Mouse (Mus musculus) olfactory bulb, adult 2 months (tissue): Measurements from ENCODE around the gene Ccdc8. TPM values are rescaled to one million over a fixed set of nuclear protein-coding genes. Genes with fewer than 3 reads are reported as not detected.

Source experiments
- H3K27ac ChIP-seq: fragments of 200-500 bp; 2 replicates; pipeline ENCODE4 v1.5.1; 2012; ENCODE audit warnings: low read depth, low read length; ENCODE audit not compliant: insufficient read depth
- H3K4me1 ChIP-seq: fragments of 200-500 bp; 2 replicates; pipeline ENCODE4 v1.6.1; 2012; ENCODE audit warnings: low read length; ENCODE audit not compliant: control insufficient read depth, insufficient read depth
- H3K4me3 ChIP-seq: fragments of 200-500 bp; 2 replicates; pipeline ENCODE4 v1.5.1; 2012; ENCODE audit warnings: mild to moderate bottlenecking, low read depth, low read length, moderate library complexity; ENCODE audit not compliant: insufficient read depth
- CTCF ChIP-seq: fragments of 200-500 bp; IDR thresholded peaks from 2 replicates; pipeline ENCODE4 v1.5.1; 2012; ENCODE audit warnings: low read depth, mild to moderate bottlenecking, low read length, moderate library complexity; ENCODE audit not compliant: insufficient read depth
- POLR2A ChIP-seq: fragments of 200-500 bp; IDR thresholded peaks from 2 replicates; pipeline ENCODE4 v1.6.1; 2012; ENCODE audit warnings: mild to moderate bottlenecking, low read depth, low read length, moderate library complexity; ENCODE audit not compliant: insufficient read depth
- WGBS: fragments of 180-500 bp; shearing (Covaris S2); methylation state at CpG from one replicate; pipeline ENCODE4 v1.1.7; 2018; 5-methylcytosine and 5-hydroxymethylcytosine counted together
- polyA plus RNA-seq: library from polyadenylated mRNA; stranded (reverse); fragments of >200 nt; gene quantifications from 2 replicates; pipeline ENCODE4 v1.2.4, GENCODE M21; 2012; ENCODE audit warnings: low replicate concordance; ENCODE audit not compliant: missing spikeins, insufficient read depth, insufficient read length

The Ccdc8 gene
- polyA plus RNA-seq, 1 experiment = not detected

GRCm38 (mm10) chr7:17003230-17003960 lies 10.9 kb downstream of the Ccdc8 start:
- H3K27ac ChIP-seq = 0 out of 2 replicates have a peak overlapping the region, but pooled peaks have one; percentile 29
- WGBS = 73% methylated on average over 7 of the region's 7 CpGs

GRCm38 (mm10) chr7:17004716-17005115 lies 12.2 kb downstream of the Ccdc8 start:
- H3K27ac ChIP-seq = no peak overlapping the region
- no peak overlapping the region for H3K4me3 ChIP-seq
- 0 out of 2 replicates have a peak, but pooled peaks cover 3% of the 10 kb centered on the region for H3K4me1 ChIP-seq
- TF ChIP-seq CTCF (no peak), POLR2A (no peak)
- 76% methylated on average over 7 of the region's 7 CpGs for WGBS

More at GRCm38 (mm10) chr7:17003230-17003960, 10.9 kb downstream of the Ccdc8 start:
- TF ChIP-seq POLR2A (no peak), CTCF (no peak)
- peaks cover 4% of the 10 kb centered on the region for H3K4me1 ChIP-seq
- no peak overlapping the region for H3K4me3 ChIP-seq

GRCm38 (mm10) chr7:17007300-17007699 lies 14.8 kb downstream of the Ccdc8 start:
- Histone ChIP-seq H3K27ac (no peak overlapping the region), H3K4me3 (no peak overlapping the region), H3K4me1 (0 out of 2 replicates have a peak, but pooled peaks cover 3% of the 10 kb centered on the region)
- 73% methylated on average over 4 of the region's 4 CpGs for WGBS
- TF ChIP-seq CTCF (peak; percentile 39; the same call in 1 of the 2 replicates), POLR2A (no peak)

GRCm38 (mm10) chr7:17009326-17010009 lies 17.0 kb downstream of the Ccdc8 start:
- 88% methylated on average over 16 of the region's 16 CpGs for WGBS
- H3K27ac ChIP-seq = 0 out of 2 replicates have a peak overlapping the region, but pooled peaks have one; percentile 12
- H3K4me1 ChIP-seq = peaks cover 3% of the 10 kb centered on the region; the same call in 1 of the 2 replicates
- no peak for TF ChIP-seq CTCF
- TF ChIP-seq POLR2A = no peak
- H3K4me3 ChIP-seq = no peak overlapping the region

- 68% methylated on average over 5 of the region's 5 CpGs for WGBS
- TF ChIP-seq CTCF = no peak
- TF ChIP-seq POLR2A = no peak
- H3K4me1 ChIP-seq = peaks cover 3% of the 10 kb centered on the region; the same call in 1 of the 2 replicates
- 0 out of 2 replicates have a peak overlapping the region, but pooled peaks have one; percentile 12 for H3K27ac ChIP-seq
- no peak overlapping the region for H3K4me3 ChIP-seq
Measured at GRCm38 (mm10) chr7:17010010-17010347, 17.5 kb downstream of the Ccdc8 start.

- no peak for TF ChIP-seq CTCF
- TF ChIP-seq POLR2A = no peak
- H3K4me1 ChIP-seq = peaks cover 13% of the 10 kb centered on the region
- 91% methylated on average over 7 of the region's 7 CpGs for WGBS
- no peak overlapping the region for H3K27ac ChIP-seq
- H3K4me3 ChIP-seq = no peak overlapping the region
Measured at GRCm38 (mm10) chr7:17011909-17012590, 19.5 kb downstream of the Ccdc8 start.

- 79% methylated on average over 6 of the region's 6 CpGs for WGBS
- TF ChIP-seq POLR2A (no peak), CTCF (no peak)
- Histone ChIP-seq H3K4me3 (no peak overlapping the region), H3K4me1 (peaks cover 20% of the 10 kb centered on the region), H3K27ac (no peak overlapping the region)
Measured at GRCm38 (mm10) chr7:17015381-17015780, 22.9 kb downstream of the Ccdc8 start.

GRCm38 (mm10) chr7:17017036-17017435 lies 24.5 kb downstream of the Ccdc8 start:
- Histone ChIP-seq H3K4me3 (no peak overlapping the region), H3K4me1 (peaks cover 25% of the 10 kb centered on the region), H3K27ac (peak overlapping the region; percentile 87)
- TF ChIP-seq CTCF = no peak; the same call in 1 of the 2 replicates
- 0 out of 2 replicates have a peak, but pooled peaks have one; percentile 13 for TF ChIP-seq POLR2A
- WGBS = 8% methylated on average over 1 of the region's 1 CpGs

GRCm38 (mm10) chr7:17017921-17018320 lies 25.4 kb downstream of the Ccdc8 start:
- Histone ChIP-seq H3K4me3 (no peak overlapping the region), H3K4me1 (peaks cover 34% of the 10 kb centered on the region), H3K27ac (peak overlapping the region; percentile 87)
- TF ChIP-seq CTCF (no peak), POLR2A (no peak)
- 57% methylated on average over 2 of the region's 2 CpGs for WGBS
